Mouse (Mus musculus): ENCODE data around the gene 4930516K23Rik. TPM values are rescaled to one million over a fixed set of nuclear protein-coding genes. Genes with fewer than 3 reads are reported as not detected.

4930516K23Rik gene
- polyA plus RNA-seq, 1 experiment from 2014 or later: not detected

DNA sequence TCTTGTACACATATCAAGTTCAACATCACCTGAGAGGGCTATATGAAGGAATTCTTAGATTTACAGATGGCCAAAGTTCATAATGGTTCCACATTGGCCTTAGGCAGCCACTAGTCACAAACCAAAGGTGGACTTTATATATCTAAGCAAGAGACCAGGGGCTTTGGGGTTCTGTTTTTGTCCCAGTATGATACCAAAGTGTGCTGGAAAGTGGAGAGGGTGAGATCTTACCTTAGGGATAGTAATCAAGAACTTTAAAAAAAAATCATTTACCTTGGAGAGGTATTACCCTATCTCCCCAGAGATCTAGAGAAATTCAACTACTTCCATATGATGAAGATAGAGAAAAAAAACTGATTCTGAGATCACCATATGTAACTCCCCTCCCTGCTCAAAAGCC is 44.0 kb downstream of the 4930516K23Rik start, which contains the start of gene Olfr639:
Gene Olfr639, minus strand, starts transcription at position 101 of the 400 bp plus-strand sequence.
- no peak within 1 kb of the TSS for H3K4me3 ChIP-seq
- ATAC-seq (ENCODE audit: low FRiP score, low read depth): no peak
- no peak within 1 kb of the TSS for H3K9ac ChIP-seq
- H3K36me3 ChIP-seq: no peaks in the 10 kb centered on the region
- no peaks in the 10 kb centered on the region for H3K4me1 ChIP-seq
- H3K27ac ChIP-seq: no peak within 1 kb of the TSS
- H3K9me3 ChIP-seq: no peaks in the 10 kb centered on the region
- H3K4me2 ChIP-seq (replicated peaks): no peak within 1 kb of the TSS
- no peaks in the 10 kb centered on the region for H3K27me3 ChIP-seq (replicated peaks)

Other genes starting within 250 kb of the 4930516K23Rik start
- gene Hbb-bt, start 247.4 kb downstream of the 4930516K23Rik start, polyA plus RNA-seq (2016; fragmentation: Nextera tagmentation; extraction: Ambion mirVana): 662 and 699 TPM in 2 replicates
- gene Hbb-bs, start 233.3 kb downstream of the 4930516K23Rik start, polyA plus RNA-seq (2016; fragmentation: Nextera tagmentation; extraction: Ambion mirVana): 567 and 639 TPM in 2 replicates
- gene Hbb-bh2, start 220.9 kb downstream of the 4930516K23Rik start, polyA plus RNA-seq (2016; fragmentation: Nextera tagmentation; extraction: Ambion mirVana): 0.38 TPM in 1 of 2 replicates, not detected in the other
- 483 and 495 TPM in 2 replicates for gene Hbb-bh1, start 218.3 kb downstream of the 4930516K23Rik start, polyA plus RNA-seq (2016; fragmentation: Nextera tagmentation; extraction: Ambion mirVana)
- 6,731 and 6,931 TPM in 2 replicates for gene Hbb-y, start 208.2 kb downstream of the 4930516K23Rik start, polyA plus RNA-seq (2016; fragmentation: Nextera tagmentation; extraction: Ambion mirVana)
- gene Olfr66, start 175.2 kb downstream of the 4930516K23Rik start, polyA plus RNA-seq (2016; fragmentation: Nextera tagmentation; extraction: Ambion mirVana): not detected in 2 replicates
- not detected in 2 replicates for gene Olfr64, start 167.0 kb downstream of the 4930516K23Rik start, polyA plus RNA-seq (2016; fragmentation: Nextera tagmentation; extraction: Ambion mirVana)
- not detected in 2 replicates for gene Olfr65, start 158.0 kb downstream of the 4930516K23Rik start, polyA plus RNA-seq (2016; fragmentation: Nextera tagmentation; extraction: Ambion mirVana)
- not detected in 2 replicates for gene Olfr631, start 132.6 kb downstream of the 4930516K23Rik start, polyA plus RNA-seq (2016; fragmentation: Nextera tagmentation; extraction: Ambion mirVana)
- not detected in 2 replicates for gene Olfr632, start 127.1 kb downstream of the 4930516K23Rik start, polyA plus RNA-seq (2016; fragmentation: Nextera tagmentation; extraction: Ambion mirVana)
- not detected in 2 replicates for gene Olfr633, start 117.0 kb downstream of the 4930516K23Rik start, polyA plus RNA-seq (2016; fragmentation: Nextera tagmentation; extraction: Ambion mirVana)
- gene Olfr635, start 90.3 kb downstream of the 4930516K23Rik start, polyA plus RNA-seq (2016; fragmentation: Nextera tagmentation; extraction: Ambion mirVana): not detected in 2 replicates
- not detected in 2 replicates for gene Olfr638, start 62.7 kb downstream of the 4930516K23Rik start, polyA plus RNA-seq (2016; fragmentation: Nextera tagmentation; extraction: Ambion mirVana)
- not detected in 2 replicates for gene Olfr639, start 44.1 kb downstream of the 4930516K23Rik start, polyA plus RNA-seq (2016; fragmentation: Nextera tagmentation; extraction: Ambion mirVana)
- gene Olfr640, start 35.9 kb downstream of the 4930516K23Rik start, polyA plus RNA-seq (2016; fragmentation: Nextera tagmentation; extraction: Ambion mirVana): not detected in 2 replicates
- gene Olfr641, start 26.0 kb downstream of the 4930516K23Rik start, polyA plus RNA-seq (2016; fragmentation: Nextera tagmentation; extraction: Ambion mirVana): not detected in 2 replicates
- gene Olfr642, start 8.8 kb downstream of the 4930516K23Rik start, polyA plus RNA-seq (2016; fragmentation: Nextera tagmentation; extraction: Ambion mirVana): not detected in 2 replicates
- not detected in 2 replicates for gene Olfr644, start 10.4 kb upstream of the 4930516K23Rik start, polyA plus RNA-seq (2016; fragmentation: Nextera tagmentation; extraction: Ambion mirVana)
- not detected in 2 replicates for gene Olfr645, start 24.0 kb upstream of the 4930516K23Rik start, polyA plus RNA-seq (2016; fragmentation: Nextera tagmentation; extraction: Ambion mirVana)
- gene Olfr646, start 43.4 kb upstream of the 4930516K23Rik start, polyA plus RNA-seq (2016; fragmentation: Nextera tagmentation; extraction: Ambion mirVana): not detected in 2 replicates
- not detected in 2 replicates for gene Ubqln5, start 68.4 kb upstream of the 4930516K23Rik start, polyA plus RNA-seq (2016; fragmentation: Nextera tagmentation; extraction: Ambion mirVana)
- not detected in 2 replicates for gene Olfr643, start 76.0 kb upstream of the 4930516K23Rik start, polyA plus RNA-seq (2016; fragmentation: Nextera tagmentation; extraction: Ambion mirVana)
- gene Ubqln3, start 81.8 kb upstream of the 4930516K23Rik start, polyA plus RNA-seq (2016; fragmentation: Nextera tagmentation; extraction: Ambion mirVana): not detected in 2 replicates
- gene Ubqlnl, start 89.1 kb upstream of the 4930516K23Rik start, polyA plus RNA-seq (2016; fragmentation: Nextera tagmentation; extraction: Ambion mirVana): not detected in 2 replicates
- not detected in 2 replicates for gene Olfm5, start 103.4 kb upstream of the 4930516K23Rik start, polyA plus RNA-seq (2016; fragmentation: Nextera tagmentation; extraction: Ambion mirVana)
- gene Olfr648, start 121.9 kb upstream of the 4930516K23Rik start, polyA plus RNA-seq (2016; fragmentation: Nextera tagmentation; extraction: Ambion mirVana): 0.43 and 0.56 TPM in 2 replicates
- gene Olfr649, start 134.5 kb upstream of the 4930516K23Rik start, polyA plus RNA-seq (2016; fragmentation: Nextera tagmentation; extraction: Ambion mirVana): not detected in 2 replicates
- gene Trim6, start 157.3 kb upstream of the 4930516K23Rik start, polyA plus RNA-seq (2016; fragmentation: Nextera tagmentation; extraction: Ambion mirVana): 1.2 TPM in 2 replicates
- 0.76 and 1.2 TPM in 2 replicates for gene Trim34a, start 183.0 kb upstream of the 4930516K23Rik start, polyA plus RNA-seq (2016; fragmentation: Nextera tagmentation; extraction: Ambion mirVana)
- gene Trim5, start 226.6 kb upstream of the 4930516K23Rik start, polyA plus RNA-seq (2016; fragmentation: Nextera tagmentation; extraction: Ambion mirVana): 0.15 and 0.22 TPM in 2 replicates

Data from neural tube, embryonic 12.5 days (tissue).